Mouse (Mus musculus): Measurements from ENCODE around the gene Gm826. TPM values are rescaled to one million over a fixed set of nuclear protein-coding genes. Genes with fewer than 3 reads are reported as not detected.

The Gm826 gene
- polyA plus RNA-seq, 1 experiment from 2014 or later, result 25.5 TPM

DNA sequence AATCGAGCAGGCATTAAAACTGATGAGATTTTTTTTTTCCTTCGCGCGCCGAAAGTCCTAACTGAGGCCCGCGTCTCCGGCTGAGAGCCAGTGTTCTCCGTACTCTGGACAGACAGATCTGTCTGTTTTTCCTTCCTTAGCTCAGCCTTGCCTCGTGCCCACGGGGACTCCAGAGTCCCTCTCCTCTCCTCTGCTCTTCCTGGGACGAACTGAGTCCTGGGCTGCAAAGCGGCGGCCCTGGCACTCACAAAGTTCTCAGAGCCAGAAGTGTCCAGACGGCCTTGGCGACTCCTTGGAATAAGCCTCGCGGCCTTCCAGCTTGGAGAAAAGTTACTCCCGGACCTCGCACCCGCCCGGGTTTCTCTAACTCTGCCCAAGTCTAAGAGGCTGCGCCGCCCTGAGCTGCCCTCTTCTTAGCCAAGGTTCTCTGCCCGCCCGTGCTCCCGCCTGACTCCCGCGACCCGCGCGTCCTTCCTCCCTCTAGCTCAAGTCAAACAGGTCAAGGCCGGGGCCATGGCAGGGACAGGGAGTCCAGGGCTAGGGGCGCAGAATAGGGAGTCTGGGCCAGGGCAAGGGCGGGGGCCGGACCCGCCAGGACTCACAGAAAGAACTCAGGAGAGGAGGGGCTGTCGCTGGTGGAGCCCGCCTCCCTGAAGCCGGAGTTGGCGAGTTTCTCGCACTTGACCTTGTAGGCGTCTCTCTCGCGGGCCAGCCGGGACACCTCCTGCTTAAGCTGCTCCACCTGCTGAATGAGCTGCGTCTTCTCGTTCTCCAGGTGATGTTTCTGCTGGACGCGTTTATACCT is 31.3 kb upstream of the Gm826 start:
- Histone ChIP-seq H3K4me2 (peak overlapping the region; percentile 97), H3K4me3 (peak overlapping the region; percentile 73), H3K36me3 (no peaks in the 10 kb centered on the region), H3K9ac (peak overlapping the region; percentile 81), H3K9me3 (replicated peaks) (no peaks in the 10 kb centered on the region), H3K4me1 (replicated peaks) (peaks cover 54% of the 10 kb centered on the region), H3K27ac (ENCODE audit: poor library complexity, severe bottlenecking) (no peak overlapping the region), H3K27me3 (replicated peaks) (peaks cover 59% of the 10 kb centered on the region)
- no peak for ATAC-seq (ENCODE audit: insufficient number of reproducible peaks, low FRiP score)
- WGBS, result under 1% methylated on average over 50 of the region's 50 CpGs

DNA sequence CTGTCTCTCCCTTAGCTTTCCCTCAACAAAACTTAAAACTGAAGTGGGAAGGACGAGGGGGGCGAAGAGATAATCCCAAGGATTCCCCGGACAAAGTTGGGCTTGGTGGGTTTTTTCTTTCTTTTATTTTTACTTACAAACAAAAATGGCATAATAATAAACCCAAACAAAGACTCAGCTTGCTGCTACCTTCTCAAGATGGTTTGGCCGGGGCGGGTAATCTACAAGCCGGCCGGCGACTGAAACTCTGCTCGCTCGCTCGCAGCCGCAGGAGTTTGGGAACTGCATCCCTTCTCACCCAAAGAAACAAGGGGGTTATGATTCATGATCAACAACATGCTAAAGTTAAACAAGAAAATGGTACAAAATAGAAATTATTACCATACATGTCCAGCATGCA is 30.7 kb upstream of the Gm826 start:
- H3K27me3 ChIP-seq (replicated peaks), result peaks cover 59% of the 10 kb centered on the region
- H3K27ac ChIP-seq (ENCODE audit: poor library complexity, severe bottlenecking), result no peak overlapping the region
- no peaks in the 10 kb centered on the region for H3K9me3 ChIP-seq (replicated peaks)
- peaks cover 53% of the 10 kb centered on the region for H3K4me1 ChIP-seq (replicated peaks)
- peak overlapping the region; percentile 73 for H3K4me3 ChIP-seq
- no peak for ATAC-seq (ENCODE audit: insufficient number of reproducible peaks, low FRiP score)
- H3K9ac ChIP-seq, result peak overlapping the region; percentile 29; the same call in 1 of the 2 replicates
- peak overlapping the region; percentile 97 for H3K4me2 ChIP-seq
- H3K36me3 ChIP-seq, result no peaks in the 10 kb centered on the region
- WGBS, result 2% methylated on average over 12 of the region's 12 CpGs

DNA sequence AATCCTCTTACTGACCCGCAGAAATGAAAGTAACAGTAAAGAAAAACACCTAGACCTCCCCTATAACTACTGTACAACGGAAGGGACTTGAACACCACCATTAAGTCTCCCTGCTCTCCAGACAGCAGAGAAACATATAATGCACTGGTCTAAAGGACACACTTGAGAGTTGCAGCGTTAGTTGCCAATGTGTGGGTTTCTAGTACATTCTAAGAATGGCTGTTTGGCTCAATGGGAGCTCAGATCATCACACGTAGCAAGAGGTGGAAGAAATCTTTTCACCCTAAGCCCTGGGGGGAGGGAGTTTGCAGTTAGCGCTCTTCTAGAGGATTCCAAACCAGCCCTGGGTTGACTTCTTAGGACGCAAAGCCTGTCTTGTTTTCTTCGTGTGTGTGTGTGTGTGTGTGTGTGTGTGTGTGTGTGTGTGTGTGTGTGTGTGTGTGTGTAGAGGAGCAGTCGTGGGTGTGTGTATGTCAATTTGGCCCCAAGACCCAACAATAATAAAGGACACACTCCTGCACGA is 30.2 kb upstream of the Gm826 start:
- peaks cover 48% of the 10 kb centered on the region for H3K4me1 ChIP-seq (replicated peaks)
- H3K4me2 ChIP-seq, result peak overlapping the region; percentile 97
- no peak overlapping the region for H3K27ac ChIP-seq (ENCODE audit: poor library complexity, severe bottlenecking)
- peak overlapping the region; percentile 73 for H3K4me3 ChIP-seq
- H3K27me3 ChIP-seq (replicated peaks), result peaks cover 59% of the 10 kb centered on the region
- H3K36me3 ChIP-seq, result no peaks in the 10 kb centered on the region
- WGBS, result 5% methylated on average over 9 of the region's 9 CpGs
- no peak for ATAC-seq (ENCODE audit: insufficient number of reproducible peaks, low FRiP score)
- H3K9ac ChIP-seq, result peak overlapping the region; percentile 29; the same call in 1 of the 2 replicates
- H3K9me3 ChIP-seq (replicated peaks), result no peaks in the 10 kb centered on the region

DNA sequence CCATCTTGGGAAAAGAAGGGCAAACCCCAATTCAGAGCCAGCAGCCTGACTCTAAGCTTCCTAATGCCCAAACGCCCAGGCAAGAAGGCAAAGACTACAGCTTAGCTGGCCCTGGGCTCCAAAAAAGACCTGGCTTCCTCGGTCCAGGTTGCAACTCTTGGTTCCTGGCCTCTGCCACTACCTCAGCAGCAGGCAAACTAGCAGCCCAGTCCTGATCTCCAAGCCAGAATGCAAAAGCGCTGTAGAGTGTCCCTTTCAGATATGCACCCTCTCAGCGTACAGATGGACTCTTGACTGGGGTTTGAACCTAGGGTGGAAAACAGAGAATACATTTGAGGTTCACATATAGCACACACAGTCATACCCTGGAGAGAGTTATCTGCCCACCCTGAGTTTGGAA is 29.2 kb upstream of the Gm826 start:
- Histone ChIP-seq H3K4me3 (no peak overlapping the region), H3K4me1 (replicated peaks) (peaks cover 48% of the 10 kb centered on the region), H3K27ac (ENCODE audit: poor library complexity, severe bottlenecking) (no peak overlapping the region), H3K4me2 (no peak overlapping the region), H3K9me3 (replicated peaks) (no peaks in the 10 kb centered on the region), H3K27me3 (replicated peaks) (peaks cover 59% of the 10 kb centered on the region), H3K36me3 (no peaks in the 10 kb centered on the region), H3K9ac (no peak overlapping the region)
- WGBS, result 33% methylated on average over 4 of the region's 4 CpGs
- no peak for ATAC-seq (ENCODE audit: insufficient number of reproducible peaks, low FRiP score)

DNA sequence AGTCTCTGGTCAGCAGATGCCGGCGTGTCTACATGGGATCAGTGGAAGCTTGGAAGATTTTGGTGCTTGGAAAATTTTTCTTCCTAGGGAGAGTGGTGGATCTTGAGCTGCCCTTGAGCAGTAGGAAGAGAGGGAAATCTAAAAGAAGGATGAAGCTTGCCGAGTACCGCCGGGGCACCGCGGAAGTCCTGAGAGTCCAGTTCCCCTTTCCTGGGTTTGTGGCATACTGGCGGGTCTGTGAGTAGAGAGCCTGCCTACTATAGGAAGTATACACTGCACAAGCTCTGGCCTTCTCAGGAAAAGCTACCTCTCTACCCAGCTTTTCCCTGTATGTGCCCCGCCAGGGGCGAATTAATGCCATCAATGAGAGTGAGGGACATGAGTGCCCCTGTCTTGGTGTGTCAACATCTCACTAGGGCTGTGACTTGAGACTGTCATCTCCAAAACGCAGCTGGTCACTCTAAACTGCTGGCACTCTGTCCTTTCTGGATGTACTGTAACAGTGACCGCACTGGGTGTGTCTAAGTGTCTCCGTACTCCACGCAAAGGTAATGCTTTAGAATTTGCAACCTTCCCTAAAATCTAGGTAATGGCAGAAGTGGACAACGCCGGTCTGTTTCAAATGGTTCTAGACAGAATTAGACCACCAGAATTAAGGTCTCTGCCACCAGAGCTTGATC is 27.6 kb upstream of the Gm826 start:
- Histone ChIP-seq H3K4me2 (peak overlapping the region; percentile 46), H3K27me3 (replicated peaks) (peaks cover 72% of the 10 kb centered on the region), H3K36me3 (no peaks in the 10 kb centered on the region), H3K4me3 (0 out of 2 replicates have a peak overlapping the region, but pooled peaks have one; percentile 11), H3K27ac (ENCODE audit: poor library complexity, severe bottlenecking) (no peak overlapping the region), H3K9ac (no peak overlapping the region), H3K9me3 (replicated peaks) (no peaks in the 10 kb centered on the region), H3K4me1 (replicated peaks) (peaks cover 58% of the 10 kb centered on the region)
- 11% methylated on average over 16 of the region's 16 CpGs for WGBS
- no peak for ATAC-seq (ENCODE audit: insufficient number of reproducible peaks, low FRiP score)

- no peaks in the 10 kb centered on the region for H3K36me3 ChIP-seq
- no peak overlapping the region for H3K4me3 ChIP-seq
- no peak for ATAC-seq (ENCODE audit: insufficient number of reproducible peaks, low FRiP score)
- H3K9ac ChIP-seq, result no peak overlapping the region
- H3K4me2 ChIP-seq, result no peak overlapping the region
- H3K9me3 ChIP-seq (replicated peaks), result no peaks in the 10 kb centered on the region
- WGBS, result 11% methylated on average over 8 of the region's 8 CpGs
- H3K27me3 ChIP-seq (replicated peaks), result peaks cover 69% of the 10 kb centered on the region
- no peak overlapping the region for H3K27ac ChIP-seq (ENCODE audit: poor library complexity, severe bottlenecking)
- peaks cover 46% of the 10 kb centered on the region for H3K4me1 ChIP-seq (replicated peaks)
Measured at GRCm38 (mm10) chr2:160360234-160360874, 26.4 kb upstream of the Gm826 start.

DNA sequence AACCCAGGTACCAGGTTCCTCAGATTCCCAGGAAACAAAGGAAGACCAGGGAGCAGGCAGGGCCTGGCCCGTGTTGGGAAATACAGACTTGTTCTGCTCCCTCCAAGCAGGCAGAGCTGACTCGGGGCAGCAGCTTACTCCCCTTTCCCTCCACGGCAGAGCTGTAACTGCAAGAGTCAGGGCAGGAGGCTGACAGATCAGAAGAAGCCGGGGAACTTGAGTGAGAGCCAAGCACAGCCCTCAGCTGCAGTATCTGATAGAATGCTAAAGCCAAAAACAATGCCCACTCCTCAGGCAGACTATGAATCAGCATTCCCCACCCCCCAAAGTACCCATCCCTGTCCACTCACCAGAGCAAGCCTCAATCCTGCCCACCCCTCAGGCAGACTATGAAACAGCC is 24.9 kb upstream of the Gm826 start:
- H3K9ac ChIP-seq, result no peak overlapping the region
- H3K4me2 ChIP-seq, result no peak overlapping the region
- 4% methylated on average over 4 of the region's 4 CpGs for WGBS
- H3K27me3 ChIP-seq (replicated peaks), result peaks cover 74% of the 10 kb centered on the region
- no peaks in the 10 kb centered on the region for H3K9me3 ChIP-seq (replicated peaks)
- no peak overlapping the region for H3K27ac ChIP-seq (ENCODE audit: poor library complexity, severe bottlenecking)
- H3K4me1 ChIP-seq (replicated peaks), result peaks cover 37% of the 10 kb centered on the region
- no peak overlapping the region for H3K4me3 ChIP-seq
- no peaks in the 10 kb centered on the region for H3K36me3 ChIP-seq
- no peak for ATAC-seq (ENCODE audit: insufficient number of reproducible peaks, low FRiP score)

DNA sequence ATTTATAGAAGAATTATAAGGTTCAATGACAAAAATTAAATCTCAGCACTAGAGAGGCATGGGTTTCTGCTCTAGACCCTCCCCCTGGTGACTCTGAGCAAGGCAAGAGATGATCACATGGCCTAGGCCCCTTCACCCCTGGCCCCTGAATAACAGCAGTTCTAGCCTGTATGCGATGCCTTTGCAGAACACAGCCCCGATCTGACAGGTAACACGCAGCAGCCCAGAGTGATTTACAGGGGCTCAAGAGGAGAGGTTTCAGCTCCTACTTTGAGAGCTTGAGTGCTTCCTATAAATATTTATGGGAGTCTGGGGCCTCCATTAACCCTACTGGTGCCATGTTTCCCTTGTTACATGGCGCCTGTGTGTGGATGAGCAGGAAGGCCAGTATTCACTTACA is 23.5 kb upstream of the Gm826 start:
- Histone ChIP-seq H3K27ac (ENCODE audit: poor library complexity, severe bottlenecking) (no peak overlapping the region), H3K4me1 (replicated peaks) (peaks cover 41% of the 10 kb centered on the region), H3K4me2 (no peak overlapping the region), H3K9ac (no peak overlapping the region), H3K36me3 (no peaks in the 10 kb centered on the region), H3K27me3 (replicated peaks) (peaks cover 71% of the 10 kb centered on the region), H3K4me3 (no peak overlapping the region), H3K9me3 (replicated peaks) (no peaks in the 10 kb centered on the region)
- WGBS, result 49% methylated on average over 4 of the region's 4 CpGs
- ATAC-seq (ENCODE audit: insufficient number of reproducible peaks, low FRiP score), result no peak

- WGBS, result 51% methylated on average over 5 of the region's 5 CpGs
- Histone ChIP-seq H3K9me3 (replicated peaks) (no peaks in the 10 kb centered on the region), H3K9ac (no peak overlapping the region), H3K27me3 (replicated peaks) (peaks cover 62% of the 10 kb centered on the region), H3K27ac (ENCODE audit: poor library complexity, severe bottlenecking) (no peak overlapping the region), H3K4me3 (no peak overlapping the region), H3K4me1 (replicated peaks) (peaks cover 39% of the 10 kb centered on the region), H3K36me3 (no peaks in the 10 kb centered on the region), H3K4me2 (no peak overlapping the region)
- ATAC-seq (ENCODE audit: insufficient number of reproducible peaks, low FRiP score), result no peak
Measured at GRCm38 (mm10) chr2:160356132-160356531, 22.2 kb upstream of the Gm826 start.

- H3K27me3 ChIP-seq (replicated peaks), result peaks cover 47% of the 10 kb centered on the region
- 55% methylated on average over 2 of the region's 2 CpGs for WGBS
- no peak overlapping the region for H3K4me2 ChIP-seq
- peaks cover 39% of the 10 kb centered on the region for H3K4me1 ChIP-seq (replicated peaks)
- no peak overlapping the region for H3K9ac ChIP-seq
- no peak for ATAC-seq (ENCODE audit: insufficient number of reproducible peaks, low FRiP score)
- no peaks in the 10 kb centered on the region for H3K9me3 ChIP-seq (replicated peaks)
- H3K36me3 ChIP-seq, result no peaks in the 10 kb centered on the region
- no peak overlapping the region for H3K27ac ChIP-seq (ENCODE audit: poor library complexity, severe bottlenecking)
- no peak overlapping the region for H3K4me3 ChIP-seq
Measured at GRCm38 (mm10) chr2:160354319-160354718, 20.4 kb upstream of the Gm826 start.

DNA sequence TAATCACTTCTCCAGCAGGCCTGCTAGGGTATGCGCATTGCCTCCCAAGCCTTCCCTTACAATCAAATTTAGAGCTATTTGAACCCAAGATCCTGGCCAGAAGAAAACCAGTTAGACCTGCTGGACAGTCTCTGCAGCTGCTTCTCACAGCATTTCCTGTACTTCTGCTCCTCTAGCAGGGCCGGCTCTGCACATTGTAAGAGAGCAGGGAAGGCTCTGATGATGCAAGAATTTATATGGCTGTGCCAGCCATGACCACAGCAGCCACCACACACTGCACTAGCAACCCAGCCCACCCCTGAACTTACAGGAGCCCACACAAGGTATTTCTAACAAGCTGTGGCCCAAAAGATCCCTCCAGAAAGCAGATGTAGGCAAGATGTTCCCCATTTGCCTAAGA is 19.6 kb upstream of the Gm826 start:
- no peak for ATAC-seq (ENCODE audit: insufficient number of reproducible peaks, low FRiP score)
- H3K27me3 ChIP-seq (replicated peaks), result peaks cover 39% of the 10 kb centered on the region
- no peak overlapping the region for H3K27ac ChIP-seq (ENCODE audit: poor library complexity, severe bottlenecking)
- H3K4me1 ChIP-seq (replicated peaks), result peaks cover 41% of the 10 kb centered on the region
- whole genome bisulfite sequencing, result 35% methylated on average over 2 of the region's 2 CpGs
- no peaks in the 10 kb centered on the region for H3K36me3 ChIP-seq
- H3K9ac ChIP-seq, result no peak overlapping the region
- H3K9me3 ChIP-seq (replicated peaks), result no peaks in the 10 kb centered on the region
- no peak overlapping the region for H3K4me3 ChIP-seq
- no peak overlapping the region for H3K4me2 ChIP-seq
